In genomic region chr17:66077437-66077850, GRCm38 (mm10) we compare ENCODE assay signal across 8 mouse cellular contexts. TPM values are rescaled to one million over a fixed set of nuclear protein-coding genes. Genes with fewer than 3 reads are reported as not detected.
DNase-seq lines count a peak whose midpoint lies in the region; ATAC-seq lines count a peak whose summit lies in the region.

No protein-coding gene starts in this region.

- DNase-seq in embryo, embryonic 10 days (ENCODE audit: low spot score): peak; percentile 56
- DNase-seq in embryo, embryonic 9.5 days (ENCODE audit: extremely low spot score): no peak
- DNase-seq in 416B (ENCODE audit: low read depth): peak; percentile 70
- no peak for DNase-seq in thymus, postnatal 0 days (ENCODE audit: low spot score)
- no peak for DNase-seq in layer of hippocampus, postnatal 14 days (ENCODE audit: low spot score in 2 of 2)

- peak overlapping the region; percentile 50 for H3K9ac ChIP-seq in embryonic facial prominence, embryonic 15.5 days
- H3K9ac ChIP-seq in limb, embryonic 12.5 days (replicated peaks): peak overlapping the region; percentile 80
- peak overlapping the region; percentile 81 for H3K9ac ChIP-seq in neural tube, embryonic 15.5 days (replicated peaks)

- peaks cover 18% of the 10 kb centered on the region; the same call in 1 of the 2 replicates for H3K36me3 ChIP-seq in embryonic facial prominence, embryonic 15.5 days
- H3K36me3 ChIP-seq in limb, embryonic 12.5 days: peaks cover 26% of the 10 kb centered on the region
- H3K36me3 ChIP-seq in neural tube, embryonic 15.5 days: peaks cover 20% of the 10 kb centered on the region

- H3K27me3 ChIP-seq in embryonic facial prominence, embryonic 15.5 days: no peaks in the 10 kb centered on the region
- no peaks in the 10 kb centered on the region for H3K27me3 ChIP-seq in limb, embryonic 12.5 days
- no peaks in the 10 kb centered on the region for H3K27me3 ChIP-seq in neural tube, embryonic 15.5 days (replicated peaks)

- H3K4me2 ChIP-seq in embryonic facial prominence, embryonic 15.5 days (replicated peaks): peak overlapping the region; percentile 70
- peak overlapping the region; percentile 77 for H3K4me2 ChIP-seq in limb, embryonic 12.5 days
- H3K4me2 ChIP-seq in neural tube, embryonic 15.5 days: peak overlapping the region; percentile 84

- peak; percentile 25; the same call in 1 of the 2 replicates for ATAC-seq in embryonic facial prominence, embryonic 15.5 days (ENCODE audit: insufficient number of reproducible peaks, low FRiP score, low TSS enrichment, low read depth)
- peak; percentile 72 for ATAC-seq in limb, embryonic 12.5 days (ENCODE audit: insufficient number of reproducible peaks, insufficient read depth, low FRiP score, low TSS enrichment, low read depth)
- peak; percentile 70 for ATAC-seq in neural tube, embryonic 15.5 days (ENCODE audit: low FRiP score)

- H3K27ac ChIP-seq in embryonic facial prominence, embryonic 15.5 days (replicated peaks): peak overlapping the region; percentile 92
- H3K27ac ChIP-seq in limb, embryonic 12.5 days: peak overlapping the region; percentile 89
- peak overlapping the region; percentile 96 for H3K27ac ChIP-seq in neural tube, embryonic 15.5 days (replicated peaks)

- no peaks in the 10 kb centered on the region for H3K9me3 ChIP-seq in embryonic facial prominence, embryonic 15.5 days (replicated peaks)
- H3K9me3 ChIP-seq in limb, embryonic 12.5 days: no peaks in the 10 kb centered on the region
- no peaks in the 10 kb centered on the region for H3K9me3 ChIP-seq in neural tube, embryonic 15.5 days (replicated peaks)

- H3K4me1 ChIP-seq in embryonic facial prominence, embryonic 15.5 days: peaks cover 20% of the 10 kb centered on the region; the same call in 1 of the 2 replicates
- peaks cover 14% of the 10 kb centered on the region for H3K4me1 ChIP-seq in limb, embryonic 12.5 days (replicated peaks)
- peaks cover 34% of the 10 kb centered on the region for H3K4me1 ChIP-seq in neural tube, embryonic 15.5 days

- WGBS in embryonic facial prominence, embryonic 15.5 days: under 1% methylated on average over 23 of the region's 23 CpGs
- WGBS in limb, embryonic 12.5 days: 2% methylated on average over 23 of the region's 23 CpGs
- under 1% methylated on average over 23 of the region's 23 CpGs for WGBS in neural tube, embryonic 15.5 days

- peak overlapping the region; percentile 99 for H3K4me3 ChIP-seq in embryonic facial prominence, embryonic 15.5 days (replicated peaks)
- peak overlapping the region; percentile 95 for H3K4me3 ChIP-seq in limb, embryonic 12.5 days (replicated peaks)
- H3K4me3 ChIP-seq in neural tube, embryonic 15.5 days (replicated peaks): peak overlapping the region; percentile 99

RNA-seq across cellular contexts. Expression of gene Ankrd12, which starts 0.6 kb away (rescaled TPM):
- 29.8 and 32.9 TPM in 2 replicates for polyA plus RNA-seq in embryonic facial prominence, embryonic 15.5 days (2015; fragmentation: Nextera tagmentation; extraction: Ambion mirVana)
- polyA plus RNA-seq in limb, embryonic 12.5 days (2016; fragmentation: Nextera tagmentation; extraction: Ambion mirVana): 25.0 and 28.2 TPM in 2 replicates
- polyA plus RNA-seq in neural tube, embryonic 15.5 days (2015; fragmentation: Nextera tagmentation; extraction: Ambion mirVana): 145 and 169 TPM in 2 replicates
- 31.6 and 32.4 TPM in 2 replicates for polyA plus RNA-seq in thymus, postnatal 0 days (2015; fragmentation: Nextera tagmentation; extraction: Ambion mirVana)
- 100 to 1,000 TPM; 101 to 104 TPM for total RNA-seq in layer of hippocampus, postnatal 14 days (2021)

RNA-seq across cellular contexts. Expression of gene Ndufv2, which starts 23.9 kb away (rescaled TPM):
- 278 and 302 TPM in 2 replicates for polyA plus RNA-seq in embryonic facial prominence, embryonic 15.5 days (2015; fragmentation: Nextera tagmentation; extraction: Ambion mirVana)
- 295 and 307 TPM in 2 replicates for polyA plus RNA-seq in limb, embryonic 12.5 days (2016; fragmentation: Nextera tagmentation; extraction: Ambion mirVana)
- 419 and 432 TPM in 2 replicates for polyA plus RNA-seq in neural tube, embryonic 15.5 days (2015; fragmentation: Nextera tagmentation; extraction: Ambion mirVana)
- 346 and 377 TPM in 2 replicates for polyA plus RNA-seq in thymus, postnatal 0 days (2015; fragmentation: Nextera tagmentation; extraction: Ambion mirVana)
- total RNA-seq in layer of hippocampus, postnatal 14 days (2021): 100 to 1,000 TPM; 252 to 265 TPM

RNA-seq across cellular contexts. Expression of gene Washc1, which starts 33.9 kb away (rescaled TPM):
- 41.4 TPM in 2 replicates for polyA plus RNA-seq in embryonic facial prominence, embryonic 15.5 days (2015; fragmentation: Nextera tagmentation; extraction: Ambion mirVana)
- polyA plus RNA-seq in limb, embryonic 12.5 days (2016; fragmentation: Nextera tagmentation; extraction: Ambion mirVana): 37.4 and 40.9 TPM in 2 replicates
- 46.8 and 48.4 TPM in 2 replicates for polyA plus RNA-seq in neural tube, embryonic 15.5 days (2015; fragmentation: Nextera tagmentation; extraction: Ambion mirVana)
- 46.0 and 52.3 TPM in 2 replicates for polyA plus RNA-seq in thymus, postnatal 0 days (2015; fragmentation: Nextera tagmentation; extraction: Ambion mirVana)
- 10 to 100 TPM; 44.3 to 45.7 TPM for total RNA-seq in layer of hippocampus, postnatal 14 days (2021)

RNA-seq across cellular contexts. Expression of gene Ddx11, which starts 45.9 kb away (rescaled TPM):
- polyA plus RNA-seq in embryonic facial prominence, embryonic 15.5 days (2015; fragmentation: Nextera tagmentation; extraction: Ambion mirVana): 15.0 and 16.9 TPM in 2 replicates
- 33.4 and 45.0 TPM in 2 replicates for polyA plus RNA-seq in limb, embryonic 12.5 days (2016; fragmentation: Nextera tagmentation; extraction: Ambion mirVana)
- polyA plus RNA-seq in neural tube, embryonic 15.5 days (2015; fragmentation: Nextera tagmentation; extraction: Ambion mirVana): 6.1 and 7.5 TPM in 2 replicates
- polyA plus RNA-seq in thymus, postnatal 0 days (2015; fragmentation: Nextera tagmentation; extraction: Ambion mirVana): 12.7 and 13.4 TPM in 2 replicates
- 1 to 10 TPM; 3.2 to 3.7 TPM for total RNA-seq in layer of hippocampus, postnatal 14 days (2021)

Comparison
In these comparisons a context has a peak if more than half of its experiments do, and no peak if none do; other contexts are left out.
1. DNase-seq: peak in embryo, embryonic 10 days (single experiment) and 416B (single experiment); none in embryo, embryonic 9.5 days (single experiment), thymus, postnatal 0 days (single experiment) and layer of hippocampus, postnatal 14 days (0 of 2).
2. Peak in every context shown above with its lines, with median percentiles within 50 percentile points of each other: ATAC-seq, H3K27ac ChIP-seq, H3K4me2 ChIP-seq, H3K4me3 ChIP-seq and H3K9ac ChIP-seq.